Mouse (Mus musculus) liver, postnatal 0 days (tissue): ENCODE results near the gene Tnfsf12. TPM values are rescaled to one million over a fixed set of nuclear protein-coding genes. Genes with fewer than 3 reads are reported as not detected.

Source experiments
- ATAC-seq: fragments of 200-750 bp; cut with Nextera tagmentation; 2 replicates; pipeline ENCODE4 v1.8.0; 2017; ENCODE audit warnings: mild to moderate bottlenecking, moderate library complexity
- DNase-seq: peaks from one replicate; pipeline ENCODE4 v3.0.0-alpha.2; 2016
- H3K27ac ChIP-seq: fragments of 300-500 bp; sonication (generic); 2 replicates; pipeline ENCODE4 v1.5.1; 2014; ENCODE audit warnings: antibody characterized with exemption, moderate library complexity, mild to moderate bottlenecking, low read depth
- H3K27me3 ChIP-seq: fragments of 300-500 bp; sonication (generic); 2 replicates; pipeline ENCODE4 v1.6.1; 2014; ENCODE audit warnings: low read length, control low read depth, mixed read lengths; ENCODE audit not compliant: insufficient read depth
- H3K36me3 ChIP-seq: fragments of 300-500 bp; sonication (generic); replicated peaks from 2 replicates; pipeline ENCODE4 v1.6.1; 2014; ENCODE audit warnings: mild to moderate bottlenecking, control low read depth, low read length, moderate library complexity, mixed read lengths; ENCODE audit not compliant: insufficient read depth
- H3K4me1 ChIP-seq: fragments of 300-500 bp; sonication (generic); 2 replicates; pipeline ENCODE4 v1.6.1; 2014; ENCODE audit warnings: antibody characterized with exemption, mild to moderate bottlenecking, control low read depth; ENCODE audit not compliant: insufficient read depth
- H3K4me2 ChIP-seq: fragments of 300-500 bp; sonication (generic); 2 replicates; pipeline ENCODE4 v1.6.1; 2014; ENCODE audit warnings: low read depth, mild to moderate bottlenecking, low read length, moderate library complexity, mixed read lengths
- H3K4me3 ChIP-seq: fragments of 300-500 bp; sonication (generic); 2 replicates; pipeline ENCODE4 v1.5.1; 2014; ENCODE audit warnings: low read depth, low read length
- H3K9ac ChIP-seq: fragments of 300-500 bp; sonication (generic); replicated peaks from 2 replicates; pipeline ENCODE4 v1.6.1; 2014; ENCODE audit warnings: mild to moderate bottlenecking, moderate library complexity
- H3K9me3 ChIP-seq: fragments of 300-500 bp; sonication (generic); 2 replicates; pipeline ENCODE4 v1.6.1; 2016; ENCODE audit warnings: mild to moderate bottlenecking, control low read depth, low read length, mixed read lengths
- CTCF ChIP-seq: sonication (generic); IDR thresholded peaks from 2 replicates; pipeline ENCODE4 v1.5.1; 2016; ENCODE audit warnings: antibody characterized with exemption, low read depth
- EP300 ChIP-seq: IDR thresholded peaks from 2 replicates; pipeline ENCODE4 v1.6.1; 2016; ENCODE audit warnings: antibody characterized with exemption, low read depth, mild to moderate bottlenecking
- WGBS: fragments of 180-500 bp; shearing (Covaris S2); extraction: QIAGEN DNeasy Blood & Tissue Kit; methylation state at CpG from one replicate; pipeline ENCODE4 v1.1.7; 2014; ENCODE audit not compliant: insufficient replicate concordance; 5-methylcytosine and 5-hydroxymethylcytosine counted together
- polyA plus RNA-seq: library from polyadenylated mRNA; unstranded; fragments of >200 nt; fragmentation: Nextera tagmentation; extraction: Ambion mirVana; gene quantifications from 2 replicates; pipeline ENCODE4 v1.2.1, GENCODE M21; 2015

Tnfsf12 gene
- polyA plus RNA-seq, 1 experiment from 2014 or later, result 2.8 TPM

DNA sequence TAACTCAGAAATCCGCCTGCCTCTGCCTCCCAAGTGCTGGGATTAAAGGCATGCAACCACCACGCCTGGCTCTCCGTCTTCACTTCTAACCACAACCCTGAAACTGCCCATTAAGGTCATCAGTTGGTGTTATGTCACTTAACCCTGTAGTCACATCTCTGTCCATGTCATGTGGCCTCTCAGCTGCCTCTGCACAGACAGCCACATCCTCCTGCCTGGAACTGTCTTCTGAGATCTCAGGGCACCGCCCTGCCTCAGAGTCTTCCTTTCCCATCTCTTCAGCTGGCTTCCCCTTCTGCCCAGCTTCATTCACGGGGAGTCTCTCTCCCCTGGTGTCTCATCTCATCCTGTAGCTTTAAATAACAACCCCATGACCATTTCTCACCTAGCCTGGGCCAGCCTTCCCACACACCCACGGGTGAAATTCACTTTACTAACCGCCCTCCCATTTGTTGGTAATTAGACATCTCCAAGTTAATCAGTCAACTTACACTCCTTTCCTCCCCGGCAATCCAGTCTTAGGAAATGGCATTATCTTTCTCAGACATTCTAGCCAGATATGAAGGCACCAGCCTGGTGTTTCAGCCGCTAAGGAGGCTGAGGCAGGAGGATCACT, 3.3 kb downstream of the Tnfsf12 start:
- DNase-seq, result no peak
- Histone ChIP-seq H3K27me3 (no peaks in the 10 kb centered on the region), H3K9me3 (no peaks in the 10 kb centered on the region), H3K27ac (peak overlapping the region; percentile 59; the same call in 1 of the 2 replicates), H3K9ac (no peak overlapping the region), H3K4me2 (no peak overlapping the region), H3K36me3 (no peaks in the 10 kb centered on the region), H3K4me3 (no peak overlapping the region), H3K4me1 (peaks cover 19% of the 10 kb centered on the region)
- 44% methylated on average over 9 of the region's 9 CpGs for WGBS
- TF ChIP-seq EP300, result no peak
- TF ChIP-seq CTCF, result no peak
- no peak for ATAC-seq

- TF ChIP-seq CTCF (no peak), EP300 (no peak)
- Histone ChIP-seq H3K27ac (no peak overlapping the region), H3K9me3 (no peaks in the 10 kb centered on the region), H3K36me3 (no peaks in the 10 kb centered on the region), H3K9ac (no peak overlapping the region), H3K4me1 (peaks cover 31% of the 10 kb centered on the region), H3K27me3 (no peaks in the 10 kb centered on the region), H3K4me3 (no peak overlapping the region), H3K4me2 (no peak overlapping the region)
- WGBS, result 94% methylated on average over 1 of the region's 1 CpGs
- DNase-seq (no peak), ATAC-seq (no peak)
Measured at GRCm38 (mm10) chr11:69689891-69690290, 5.8 kb downstream of the Tnfsf12 start.

DNA sequence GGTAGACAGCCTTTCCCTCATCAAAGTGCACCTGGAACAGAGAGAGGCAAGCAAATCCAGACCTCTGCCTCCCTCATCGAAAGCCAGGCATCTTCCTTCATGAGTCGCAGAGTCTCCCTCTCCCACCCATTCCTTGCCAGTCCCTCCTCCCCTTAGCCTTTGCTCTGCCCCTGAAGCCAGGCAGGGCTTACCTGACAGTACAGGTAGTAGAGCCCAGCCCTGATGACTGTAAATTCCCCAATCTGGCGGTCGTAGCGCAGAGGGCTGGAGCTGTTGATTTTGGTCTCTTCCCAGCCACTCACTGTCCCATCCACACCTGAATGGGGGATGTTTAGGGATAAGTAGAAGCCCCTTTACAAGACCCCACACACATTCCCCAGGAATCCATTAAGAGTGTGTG, 8.6 kb downstream of the Tnfsf12 start:
- TF ChIP-seq CTCF, result no peak
- no peak overlapping the region for H3K4me2 ChIP-seq
- H3K9ac ChIP-seq, result no peak overlapping the region
- H3K36me3 ChIP-seq, result no peaks in the 10 kb centered on the region
- H3K9me3 ChIP-seq, result no peaks in the 10 kb centered on the region
- H3K27me3 ChIP-seq, result no peaks in the 10 kb centered on the region
- H3K4me3 ChIP-seq, result no peak overlapping the region
- no peak overlapping the region for H3K27ac ChIP-seq
- WGBS, result 74% methylated on average over 5 of the region's 5 CpGs
- DNase-seq, result no peak
- ATAC-seq, result no peak
- H3K4me1 ChIP-seq, result peaks cover 31% of the 10 kb centered on the region

DNA sequence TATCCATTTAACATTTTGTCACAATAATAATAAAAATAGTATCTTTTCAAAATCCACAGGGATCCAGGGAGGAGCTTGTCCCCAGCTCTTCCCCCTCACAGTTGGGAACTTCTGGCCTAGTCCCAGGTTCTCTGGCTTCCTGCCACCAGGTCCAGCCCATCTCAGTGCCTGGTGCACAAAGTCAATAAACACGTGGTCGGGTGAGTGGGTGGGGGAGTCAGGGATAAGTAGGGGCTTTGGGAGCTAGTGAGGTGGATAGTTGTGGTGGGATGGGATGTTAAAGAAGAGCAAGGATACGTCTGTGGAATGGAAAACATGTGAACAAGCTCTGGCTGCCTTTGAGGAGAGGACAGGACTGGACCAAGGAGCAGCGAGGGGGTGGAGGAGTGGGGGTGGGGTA, 9.3 kb downstream of the Tnfsf12 start:
- H3K27me3 ChIP-seq, result no peaks in the 10 kb centered on the region
- no peaks in the 10 kb centered on the region for H3K9me3 ChIP-seq
- ATAC-seq (no peak), DNase-seq (peak; percentile 79)
- H3K9ac ChIP-seq, result no peak overlapping the region
- H3K4me3 ChIP-seq, result no peak overlapping the region
- H3K27ac ChIP-seq, result peak overlapping the region; percentile 82
- TF ChIP-seq CTCF (no peak), EP300 (no peak)
- H3K4me1 ChIP-seq, result peaks cover 31% of the 10 kb centered on the region
- H3K4me2 ChIP-seq, result no peak overlapping the region
- H3K36me3 ChIP-seq, result no peaks in the 10 kb centered on the region
- 35% methylated on average over 4 of the region's 4 CpGs for WGBS

- Histone ChIP-seq H3K4me1 (peaks cover 36% of the 10 kb centered on the region), H3K36me3 (no peaks in the 10 kb centered on the region), H3K27me3 (no peaks in the 10 kb centered on the region), H3K4me3 (no peak within 1 kb of the TSS), H3K27ac (peak within 1 kb of the TSS; percentile 82), H3K9me3 (no peaks in the 10 kb centered on the region), H3K4me2 (peak within 1 kb of the TSS; percentile 50), H3K9ac (peak within 1 kb of the TSS; percentile 34)
- ATAC-seq (no peak), DNase-seq (no peak)
- WGBS, result 58% methylated on average over 10 of the region's 10 CpGs
- no peak for TF ChIP-seq CTCF
- no peak for TF ChIP-seq EP300
Measured at GRCm38 (mm10) chr11:69685526-69686148, 10.0 kb downstream of the Tnfsf12 start, which contains the start of gene Tnfsf13. Gene Tnfsf13 (minus strand): TSS chr11:69685784.

DNA sequence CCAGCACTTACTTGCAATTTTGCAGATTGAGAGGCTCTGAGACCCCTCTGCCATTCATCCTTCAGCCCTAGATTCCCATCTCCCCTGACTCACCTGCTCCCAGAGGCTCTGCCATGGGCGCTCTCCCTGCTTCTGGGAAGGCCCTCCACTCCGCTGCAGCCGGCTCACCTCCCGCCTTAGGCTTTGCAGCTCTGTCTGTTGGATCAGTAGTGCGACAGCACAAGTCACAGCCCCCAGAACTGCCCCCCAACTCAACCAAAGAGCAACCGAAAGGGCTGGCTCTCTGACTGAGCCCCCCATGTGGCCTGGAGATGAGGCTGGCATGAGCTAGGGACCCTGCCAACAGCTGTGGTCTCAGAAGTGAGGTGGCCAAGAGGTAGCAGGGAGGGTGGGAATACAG, 10.7 kb downstream of the Tnfsf12 start:
- no peak for DNase-seq
- TF ChIP-seq CTCF, result no peak
- TF ChIP-seq EP300, result no peak
- Histone ChIP-seq H3K27ac (peak overlapping the region; percentile 82), H3K36me3 (no peaks in the 10 kb centered on the region), H3K9ac (peak overlapping the region; percentile 34; the same call in 1 of the 2 replicates), H3K4me3 (no peak overlapping the region), H3K4me2 (peak overlapping the region; percentile 50; the same call in 1 of the 2 replicates), H3K4me1 (peaks cover 40% of the 10 kb centered on the region), H3K27me3 (no peaks in the 10 kb centered on the region), H3K9me3 (no peaks in the 10 kb centered on the region)
- ATAC-seq, result no peak
- WGBS, result 80% methylated on average over 6 of the region's 6 CpGs
